In the genomic region with DNA sequence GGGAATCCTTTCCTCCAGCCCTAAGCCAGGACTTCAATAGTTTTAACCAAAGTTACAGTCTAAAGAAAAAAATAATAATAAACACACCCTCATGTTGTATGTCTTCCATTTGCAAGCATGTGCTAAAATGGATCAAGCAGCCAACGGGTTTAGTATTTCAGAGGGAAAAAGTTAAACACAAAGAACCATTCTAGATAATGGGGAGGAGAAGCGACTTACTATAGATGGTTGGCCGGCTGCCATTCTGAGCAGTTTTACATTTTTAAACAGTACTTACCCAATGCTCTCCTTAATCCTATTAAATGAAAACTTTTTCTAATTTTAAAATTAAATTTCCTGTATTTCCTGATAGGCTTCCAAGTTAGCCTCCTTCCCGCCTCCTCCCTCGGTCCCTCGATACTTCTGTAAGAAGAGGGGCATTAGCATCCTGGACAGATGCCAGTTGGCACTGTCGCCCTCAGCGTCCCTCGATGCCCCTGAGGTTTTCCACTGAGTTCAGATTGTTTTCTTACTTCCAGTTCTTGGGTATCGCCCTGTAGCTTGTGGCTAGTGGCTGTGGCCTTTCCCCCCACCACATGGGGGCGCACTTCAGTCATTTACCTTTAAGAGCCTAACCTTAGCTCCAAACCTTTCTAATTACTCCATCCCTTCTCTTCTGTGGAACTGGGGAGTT, we compare ENCODE assay signal across 8 mouse cellular contexts.
DNase-seq lines count a peak whose midpoint lies in the region; ATAC-seq and TF ChIP-seq lines count a peak whose summit lies in the region.

No protein-coding gene starts in this region.

- no peak for ATAC-seq in intestine, postnatal 0 days
- no peak for ATAC-seq in intestine, embryonic 15.5 days
- peak; percentile 45; the same call in 1 of the 2 replicates for ATAC-seq in forebrain, embryonic 16.5 days

- no peaks in the 10 kb centered on the region for H3K36me3 ChIP-seq in intestine, postnatal 0 days (ENCODE audit: control insufficient read depth, insufficient read depth)
- H3K36me3 ChIP-seq in intestine, embryonic 15.5 days, result no peaks in the 10 kb centered on the region
- no peaks in the 10 kb centered on the region for H3K36me3 ChIP-seq in forebrain, embryonic 16.5 days (ENCODE audit: control insufficient read depth, insufficient read depth)

- TF ChIP-seq CTCF in intestine, postnatal 0 days (IDR thresholded peaks at IDR 0.05; ENCODE audit: low read depth), result peak; percentile 65

- no peak overlapping the region for H3K9ac ChIP-seq in intestine, postnatal 0 days (ENCODE audit: low read depth, low read length)
- no peak overlapping the region for H3K9ac ChIP-seq in intestine, embryonic 15.5 days
- H3K9ac ChIP-seq in forebrain, embryonic 16.5 days (replicated peaks; ENCODE audit: low read depth, low read length), result no peak overlapping the region

- H3K9me3 ChIP-seq in intestine, postnatal 0 days (ENCODE audit: control insufficient read depth), result no peaks in the 10 kb centered on the region
- no peaks in the 10 kb centered on the region for H3K9me3 ChIP-seq in intestine, embryonic 15.5 days
- H3K9me3 ChIP-seq in forebrain, embryonic 16.5 days (ENCODE audit: control insufficient read depth, low read length), result no peaks in the 10 kb centered on the region

- peak; percentile 11 to 25 for DNase-seq in CD8-positive naive resting alpha-beta T cell, adult 2 months (ENCODE audit: low read depth in 2 of 2, low spot score in 2 of 2)
- DNase-seq in adrenal gland, postnatal 25 days, result peak; percentile 81
- DNase-seq in kidney, postnatal 36 days, result peak; percentile 13 to 77
- peak; percentile 70 for DNase-seq in lung, postnatal 36 days
- peak; percentile 35 for DNase-seq in thymus, postnatal 25 days

- H3K27ac ChIP-seq in intestine, postnatal 0 days (ENCODE audit: low read depth, low read length), result no peak overlapping the region
- no peak overlapping the region for H3K27ac ChIP-seq in intestine, embryonic 15.5 days
- no peak overlapping the region for H3K27ac ChIP-seq in forebrain, embryonic 16.5 days (ENCODE audit: low read length)

- no peaks in the 10 kb centered on the region for H3K27me3 ChIP-seq in intestine, postnatal 0 days (replicated peaks; ENCODE audit: control insufficient read depth, insufficient read depth, low read length)
- no peaks in the 10 kb centered on the region for H3K27me3 ChIP-seq in intestine, embryonic 15.5 days (replicated peaks)
- no peaks in the 10 kb centered on the region for H3K27me3 ChIP-seq in forebrain, embryonic 16.5 days (replicated peaks; ENCODE audit: control insufficient read depth, insufficient read depth, low read length)

- no peak overlapping the region for H3K4me3 ChIP-seq in intestine, postnatal 0 days (ENCODE audit: low read depth, low read length)
- H3K4me3 ChIP-seq in intestine, embryonic 15.5 days (replicated peaks), result no peak overlapping the region
- no peak overlapping the region for H3K4me3 ChIP-seq in forebrain, embryonic 16.5 days (replicated peaks; ENCODE audit: low read length)

- no peaks in the 10 kb centered on the region for H3K4me1 ChIP-seq in intestine, postnatal 0 days (replicated peaks; ENCODE audit: control insufficient read depth, insufficient read depth, low read length)
- H3K4me1 ChIP-seq in intestine, embryonic 15.5 days (replicated peaks), result no peaks in the 10 kb centered on the region
- no peaks in the 10 kb centered on the region for H3K4me1 ChIP-seq in forebrain, embryonic 16.5 days (replicated peaks; ENCODE audit: control insufficient read depth, insufficient read depth, low read length)

- WGBS in intestine, postnatal 0 days, result 56% methylated on average over 11 of the region's 11 CpGs
- WGBS in intestine, embryonic 15.5 days, result 54% methylated on average over 11 of the region's 11 CpGs
- 32% methylated on average over 11 of the region's 11 CpGs for WGBS in forebrain, embryonic 16.5 days

- H3K4me2 ChIP-seq in intestine, postnatal 0 days (replicated peaks; ENCODE audit: low read depth), result no peak overlapping the region
- no peak overlapping the region for H3K4me2 ChIP-seq in intestine, embryonic 15.5 days (replicated peaks)
- H3K4me2 ChIP-seq in forebrain, embryonic 16.5 days (ENCODE audit: low read length), result no peak overlapping the region

Comparison
In these comparisons a context has a peak if more than half of its experiments do, and no peak if none do; other contexts are left out.
1. DNase-seq: peak in every context shown above with its lines; median percentile 81 in adrenal gland, postnatal 25 days; 70 in lung, postnatal 36 days; 45 in kidney, postnatal 36 days; 35 in thymus, postnatal 25 days; 18 in CD8-positive naive resting alpha-beta T cell, adult 2 months.